Mouse (Mus musculus) stomach, postnatal 0 days (tissue): ENCODE results near the gene Cbx6.

Source experiments
- CTCF ChIP-seq: IDR thresholded peaks from 2 replicates; pipeline ENCODE4 v1.5.1; 2016; ENCODE audit warnings: antibody characterized with exemption, low read depth, mild to moderate bottlenecking, moderate library complexity
- EP300 ChIP-seq: optimal IDR thresholded peaks from 2 replicates; pipeline ENCODE3; 2016; ENCODE audit warnings: antibody characterized with exemption

DNA sequence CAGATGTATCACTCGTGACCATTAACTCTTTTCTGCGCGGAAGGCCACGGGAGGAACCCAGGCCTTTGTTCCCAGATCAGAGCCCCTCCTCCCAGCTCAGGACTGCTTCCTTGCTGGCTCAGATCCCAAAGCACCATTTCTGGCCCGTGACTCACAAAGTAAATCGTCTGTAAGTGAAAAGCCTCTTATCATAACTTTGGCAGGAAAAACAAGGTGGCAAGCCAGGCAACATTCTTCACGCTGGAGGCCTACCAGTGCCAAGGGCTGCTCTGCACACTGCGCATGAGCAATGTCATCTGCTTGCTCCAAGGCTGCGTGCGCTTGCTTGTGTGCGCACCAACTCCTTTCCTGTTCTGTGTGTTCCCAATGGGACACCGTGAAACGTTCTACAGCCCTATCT, 44.8 kb upstream of the Cbx6 start:
- no peak for TF ChIP-seq CTCF
- no peak for TF ChIP-seq EP300
